Mouse (Mus musculus): ENCODE results near the gene Akain1. TPM values are rescaled to one million over a fixed set of nuclear protein-coding genes. Genes with fewer than 3 reads are reported as not detected.

Akain1 gene
- total RNA-seq (2023): 1 to 10 TPM; 4.8 to 5.7 TPM

GRCm38 (mm10) chr17:69438990-69439491 lies at the start of gene Akain1:
Akain1 (plus strand) TSS chr17:69439326.

Other genes with a start within 250 kb of the Akain1 start
- 10 to 100 TPM; 10.2 to 11.0 TPM for gene Zbtb14, start 56.3 kb upstream of the Akain1 start, total RNA-seq (2023)

All from neutrophil, adult 59 days (primary cell).